Mouse (Mus musculus): ENCODE data around the gene Gm8773.

GRCm38 (mm10) chr5:5559079-5559740, 14.4 kb upstream of the Gm8773 start, which contains the start of gene Gtpbp10:
- no peak for TF ChIP-seq POLR2A (IDR thresholded peaks at IDR 0.05; ENCODE audit: borderline replicate concordance, low read depth, low read length)
- TF ChIP-seq CTCF (IDR thresholded peaks at IDR 0.05; ENCODE audit: low read depth, low read length) = no peak
